Mouse (Mus musculus): ENCODE measurements at regions not wholly inside any gene's neighbourhood (a gene's known extent, or its start where the extent isn't known, plus 50 kb on each side); places are given as distances from the start of the nearest gene placed in this dataset.

- TF ChIP-seq CTCF (IDR thresholded peaks at IDR 0.05; ENCODE audit: control insufficient read depth, insufficient read depth, insufficient replicate concordance, low read depth, low read length) (no peak), POLR2A (IDR thresholded peaks at IDR 0.05; ENCODE audit: control insufficient read depth, low read depth, low read length) (no peak)
These were observed 262.9 kb downstream of the 1700017N19Rik start for GRCm38 (mm10) chr10:100853213-100853612.

Data from testis, adult 2 months (tissue).